Mouse (Mus musculus): ENCODE measurements around the gene Pop4.
"Not testable (repeated sequence)": the region's sequence is repeated elsewhere in the genome, so short reads cannot be mapped to it uniquely, and the experiment has no call there.

Gene Pop4

DNA sequence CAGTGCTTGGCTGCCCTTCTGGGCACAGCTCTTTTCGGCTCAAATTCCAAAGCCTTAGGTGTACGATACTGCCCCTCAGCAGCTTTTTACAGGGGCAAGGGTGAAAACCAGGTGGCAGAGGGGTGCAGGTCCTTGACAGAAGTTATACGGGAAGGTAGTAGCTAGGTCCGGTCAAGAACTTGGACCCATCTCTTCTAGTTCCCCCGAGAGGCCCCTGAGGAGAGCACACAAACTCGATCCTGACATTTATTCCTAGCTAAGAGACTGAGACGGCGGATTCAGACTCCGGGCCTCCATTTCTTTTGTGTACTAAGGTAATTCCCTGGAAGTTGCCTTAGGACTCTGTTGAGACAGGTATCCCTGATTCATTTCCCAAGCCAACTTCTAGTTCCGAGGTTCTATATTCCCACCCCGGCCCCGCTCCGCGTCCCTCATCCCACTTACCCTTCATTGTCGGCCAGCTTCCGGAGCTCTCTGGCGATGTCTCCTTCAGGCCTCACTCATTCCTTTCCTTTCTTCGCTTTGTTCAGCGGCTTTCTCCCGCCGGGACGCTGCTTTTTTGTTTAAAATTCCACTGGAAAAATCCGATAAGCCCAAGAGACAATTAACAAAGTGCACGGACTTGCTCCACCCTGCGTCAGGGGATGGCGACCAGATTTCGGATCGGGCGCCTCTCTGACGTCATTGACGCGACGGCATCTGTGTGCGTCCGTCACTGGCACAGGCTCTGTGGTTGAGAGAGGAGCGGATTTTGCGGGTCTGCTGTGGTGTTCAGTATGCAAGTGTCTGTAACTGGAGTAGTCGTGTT lies at the start of gene Pop4:
Gene Pop4, minus strand, starts transcription at position 721 of the 808 bp plus-strand sequence.
- peak; percentile 89 for DNase-seq

DNA sequence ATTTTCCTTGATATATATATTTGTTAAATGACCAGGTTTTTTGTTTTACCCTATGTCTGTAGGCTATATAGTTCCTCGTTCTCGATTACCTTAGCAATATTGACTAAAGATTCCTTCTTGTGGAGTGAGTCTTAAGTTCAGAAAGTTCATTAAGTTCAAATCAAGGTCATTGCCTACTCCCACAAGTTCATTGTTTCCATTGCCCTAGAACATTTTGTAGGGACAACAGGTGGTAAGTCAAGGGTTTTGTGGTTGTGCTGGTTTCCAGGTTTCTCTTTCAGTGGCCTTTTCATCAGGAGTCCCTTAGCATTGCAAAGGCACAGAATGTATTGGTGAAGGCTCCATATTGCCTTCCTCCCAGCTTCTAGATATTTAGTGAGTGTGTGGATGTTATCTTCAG lies 49.4 kb upstream of the Pop4 start:
- no peak for DNase-seq

DNA sequence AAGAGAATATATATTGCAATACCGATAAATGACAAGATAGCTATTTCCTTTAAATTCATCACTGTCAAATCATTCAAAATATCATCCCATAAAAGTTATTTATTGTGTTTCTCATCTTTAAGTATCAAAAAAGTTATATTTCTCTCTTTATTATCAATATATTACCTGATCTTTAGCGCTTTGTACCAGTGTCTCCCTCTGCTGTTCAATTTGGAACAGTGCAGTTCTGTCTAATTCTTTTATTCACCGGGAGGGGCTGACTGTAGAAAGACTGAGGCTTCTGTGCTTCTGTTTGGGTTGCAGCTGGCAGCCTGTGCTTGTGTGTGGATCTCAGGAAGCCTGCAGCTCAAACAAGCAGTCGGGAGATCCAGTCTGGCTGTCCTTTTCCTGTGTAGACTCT lies 11.0 kb upstream of the Pop4 start:
- not testable (repeated sequence) for DNase-seq

DNA sequence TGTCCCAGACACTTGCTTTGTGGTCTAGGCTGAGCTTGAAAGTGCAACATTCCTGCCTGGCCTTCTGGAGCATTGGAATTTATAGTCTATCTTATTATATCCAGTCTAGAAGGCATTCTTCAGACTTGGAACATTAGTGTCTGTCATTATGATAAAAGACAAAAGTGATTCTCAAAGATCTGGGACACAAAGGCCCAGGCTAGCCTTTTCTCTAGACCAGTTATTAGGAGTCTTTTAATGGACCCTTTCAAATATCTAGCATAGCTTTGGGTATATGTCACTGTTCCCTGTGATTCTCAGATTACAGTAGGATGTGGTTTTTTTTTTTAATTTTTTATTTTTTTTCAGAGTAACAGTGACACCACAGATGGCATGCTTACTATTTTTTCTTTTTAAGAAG lies 1.3 kb upstream of the Pop4 start:
- DNase-seq, result no peak

DNA sequence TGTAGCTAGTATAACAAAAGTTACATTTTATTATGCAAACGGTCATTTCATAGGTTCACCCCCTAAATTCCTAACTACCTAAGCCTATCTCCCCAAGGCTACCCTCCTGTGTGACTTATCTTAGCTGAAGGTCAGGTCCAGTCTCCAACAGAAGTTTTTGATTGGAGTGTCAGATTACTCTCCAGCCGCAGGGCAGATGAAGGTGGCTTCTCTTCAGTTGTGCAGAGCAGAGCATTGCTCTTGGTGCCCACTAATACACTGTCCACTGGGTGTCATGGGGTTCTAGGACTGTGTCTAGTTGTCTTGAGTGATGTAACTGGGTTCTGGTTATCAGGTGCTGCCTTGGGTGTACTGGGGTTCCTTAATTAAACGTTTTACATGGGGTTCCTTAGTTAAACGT lies 636 bp upstream of the Pop4 start:
- no peak for DNase-seq

DNA sequence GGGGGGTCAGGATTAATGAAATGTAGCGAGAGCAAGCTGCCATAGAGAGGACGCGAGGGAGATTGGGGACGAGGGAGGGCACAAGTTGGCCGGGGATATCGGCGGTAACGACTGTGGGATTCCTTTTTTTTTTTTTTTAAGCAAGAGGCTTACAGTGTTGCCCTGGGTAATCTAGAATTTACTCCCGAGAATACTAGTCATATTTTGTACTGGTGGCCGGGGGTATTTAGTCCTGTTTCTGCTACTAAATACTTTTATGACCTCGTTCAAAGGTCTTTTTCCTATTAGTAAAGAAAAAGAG lies 238 bp upstream of the Pop4 start:
- no peak for DNase-seq

DNA sequence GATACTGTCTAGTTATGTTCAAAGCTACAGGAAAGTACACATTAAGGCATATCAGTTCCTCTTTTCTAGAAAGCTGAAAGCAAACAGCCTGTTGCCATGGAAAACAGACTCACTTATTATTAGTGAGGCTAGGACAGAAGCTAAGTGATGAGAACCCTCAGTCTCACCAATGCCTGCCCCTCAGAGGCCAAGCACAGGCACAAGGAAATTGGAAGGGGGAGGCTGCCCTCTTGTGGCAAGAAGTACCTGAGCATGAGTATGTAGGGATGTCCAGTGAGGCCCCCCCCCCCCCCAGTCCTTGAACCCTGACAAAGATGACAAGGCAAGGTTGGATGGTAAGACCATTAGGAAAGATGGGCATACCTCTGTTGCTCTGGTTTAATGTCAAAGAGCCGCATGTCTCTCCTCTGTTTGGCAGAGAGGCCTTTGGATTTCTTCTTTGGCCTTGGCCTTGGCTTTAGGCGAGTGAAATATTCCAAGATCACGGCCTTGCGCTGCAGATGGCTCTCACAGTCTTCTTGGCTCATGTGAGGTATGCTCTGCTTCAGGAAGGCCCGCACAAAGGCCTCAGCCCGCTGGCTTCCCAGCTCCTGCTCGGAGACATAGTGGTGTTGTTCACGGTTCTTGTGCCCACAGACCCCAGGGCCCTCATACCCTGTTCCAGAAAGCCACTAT lies 4.1 kb downstream of the Pop4 start:
- peak; percentile 80 for DNase-seq

DNA sequence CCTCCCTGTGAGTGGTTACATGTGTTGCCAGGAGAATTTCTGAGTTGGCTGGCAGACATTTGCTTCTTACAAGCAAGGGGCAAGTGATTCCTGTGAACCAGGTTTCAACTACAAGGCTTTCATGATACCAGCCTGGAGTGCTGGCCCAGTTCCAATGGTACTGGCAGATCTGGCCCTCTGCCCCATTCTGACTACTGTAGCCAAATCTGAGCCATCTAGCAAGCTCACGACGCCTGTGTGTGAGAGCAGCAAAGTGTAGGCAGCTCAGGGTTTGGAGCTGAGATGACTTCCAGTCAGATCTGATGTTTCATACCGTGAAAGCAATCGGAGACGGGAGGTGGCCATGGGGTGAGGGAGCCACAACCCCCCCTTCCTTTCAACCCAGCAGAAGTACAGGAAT lies 8.8 kb downstream of the Pop4 start:
- peak; percentile 81 for DNase-seq

DNA sequence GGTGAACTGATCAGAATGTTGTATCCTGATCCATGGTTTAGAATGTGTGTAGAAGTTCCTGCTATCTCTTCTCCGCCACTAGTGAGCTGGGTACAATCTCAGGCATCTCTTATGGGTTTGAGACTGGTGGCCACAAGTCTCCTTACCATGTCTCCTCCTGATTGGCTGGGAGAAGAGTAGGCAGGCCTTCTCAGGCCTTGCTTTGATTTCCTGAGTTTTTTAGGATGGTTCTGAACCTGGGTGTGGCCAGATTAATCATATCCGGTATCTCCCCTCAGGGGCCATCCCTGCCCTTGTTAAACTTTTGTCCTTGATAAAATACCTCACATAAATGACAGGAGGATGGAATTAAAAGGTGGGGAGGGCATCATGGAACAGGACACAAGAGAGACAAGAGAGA lies 11.6 kb downstream of the Pop4 start:
- no peak for DNase-seq

DNA sequence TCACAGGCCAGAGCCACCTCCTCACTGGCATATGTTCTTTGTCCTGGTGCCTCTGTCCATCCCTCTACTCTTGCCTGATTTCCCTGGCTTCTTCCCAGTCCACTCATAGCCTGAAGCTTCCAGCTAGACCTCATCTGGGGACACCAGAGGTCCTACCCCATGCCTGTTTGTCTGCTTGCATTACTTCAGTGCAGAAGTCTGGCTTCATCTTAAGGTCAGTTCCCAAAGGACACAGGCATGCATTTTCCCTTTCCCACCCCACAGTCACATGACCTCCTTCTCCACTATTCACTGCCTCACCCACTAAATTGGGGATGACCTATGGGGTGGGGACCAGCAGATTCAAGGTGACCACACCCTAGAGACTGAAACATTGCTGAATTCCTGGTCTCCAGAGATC lies 17.8 kb downstream of the Pop4 start:
- no peak for DNase-seq

DNA sequence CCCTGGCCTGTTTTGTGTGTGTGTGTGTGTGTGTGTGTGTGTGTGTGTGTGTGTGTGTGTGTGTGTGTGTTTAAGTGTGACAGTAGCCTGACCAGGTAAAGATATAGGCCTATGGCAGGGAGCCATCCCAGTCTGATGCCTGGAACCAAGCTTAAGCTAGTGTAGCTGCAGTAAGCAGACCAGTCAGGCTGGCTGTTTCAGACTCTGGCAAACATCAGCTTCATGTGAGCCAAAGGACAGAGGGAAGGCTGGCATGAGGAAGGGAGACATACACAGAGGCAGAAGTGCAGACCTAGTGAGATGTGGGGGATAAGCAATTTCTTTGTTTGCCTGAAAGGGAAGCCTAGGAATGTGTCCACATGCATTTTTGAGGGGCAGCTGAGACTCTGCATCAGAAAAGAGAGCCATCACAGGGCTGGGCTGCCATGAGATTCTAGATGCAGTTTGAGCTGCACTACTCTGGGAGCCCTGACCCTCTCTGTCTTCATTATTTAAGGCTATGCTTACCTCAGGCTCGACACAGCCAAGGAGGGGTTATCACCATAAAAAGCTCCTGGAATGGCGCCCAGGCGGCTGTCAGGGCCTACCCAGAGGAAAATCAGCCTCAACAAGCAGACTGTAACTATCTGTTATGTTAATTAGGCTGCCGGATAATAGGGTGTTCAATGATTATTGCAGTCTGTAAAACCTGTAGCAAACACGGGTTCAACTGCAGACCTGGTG lies 19.6 kb downstream of the Pop4 start:
- DNase-seq, result no peak

DNA sequence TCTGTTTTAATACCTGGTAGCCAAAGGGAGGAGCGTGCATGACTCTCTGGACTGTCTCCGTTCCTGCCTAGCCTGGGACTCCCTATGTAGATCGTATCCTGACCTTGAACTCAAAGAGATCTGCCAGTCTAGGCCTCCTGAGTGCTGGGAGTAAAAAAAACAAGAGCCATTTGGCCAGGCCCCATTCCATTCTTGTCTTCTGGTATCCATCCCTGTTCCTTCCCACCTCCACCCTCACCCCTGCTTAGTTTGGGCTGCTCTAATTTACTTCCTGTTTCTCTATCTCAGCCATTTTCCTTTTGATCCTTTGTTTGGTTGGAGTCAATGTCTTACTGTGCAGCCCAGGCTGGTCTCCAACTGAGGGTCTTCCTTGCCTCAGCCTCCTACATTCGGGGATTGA lies 28.8 kb downstream of the Pop4 start:
- DNase-seq, result no peak

DNA sequence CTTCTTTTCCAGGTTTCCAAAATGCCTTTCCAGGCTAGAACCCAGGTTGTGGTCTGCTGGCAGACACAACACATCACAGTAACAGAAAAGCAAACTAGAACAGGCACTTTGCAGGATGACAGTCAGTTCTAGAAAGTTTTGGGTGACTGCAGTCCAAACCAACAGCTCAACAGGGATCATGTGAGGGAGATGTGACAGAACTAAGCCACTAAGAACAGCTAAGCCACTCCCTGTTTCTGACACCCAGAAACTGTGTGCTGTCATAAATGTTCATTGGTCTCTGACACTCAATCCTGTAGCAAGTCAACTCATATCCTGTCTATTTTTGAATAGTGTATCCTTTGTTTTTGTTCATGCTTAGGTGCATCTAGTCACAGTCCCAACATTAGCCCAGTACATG lies 34.1 kb downstream of the Pop4 start:
- DNase-seq, result no peak

DNA sequence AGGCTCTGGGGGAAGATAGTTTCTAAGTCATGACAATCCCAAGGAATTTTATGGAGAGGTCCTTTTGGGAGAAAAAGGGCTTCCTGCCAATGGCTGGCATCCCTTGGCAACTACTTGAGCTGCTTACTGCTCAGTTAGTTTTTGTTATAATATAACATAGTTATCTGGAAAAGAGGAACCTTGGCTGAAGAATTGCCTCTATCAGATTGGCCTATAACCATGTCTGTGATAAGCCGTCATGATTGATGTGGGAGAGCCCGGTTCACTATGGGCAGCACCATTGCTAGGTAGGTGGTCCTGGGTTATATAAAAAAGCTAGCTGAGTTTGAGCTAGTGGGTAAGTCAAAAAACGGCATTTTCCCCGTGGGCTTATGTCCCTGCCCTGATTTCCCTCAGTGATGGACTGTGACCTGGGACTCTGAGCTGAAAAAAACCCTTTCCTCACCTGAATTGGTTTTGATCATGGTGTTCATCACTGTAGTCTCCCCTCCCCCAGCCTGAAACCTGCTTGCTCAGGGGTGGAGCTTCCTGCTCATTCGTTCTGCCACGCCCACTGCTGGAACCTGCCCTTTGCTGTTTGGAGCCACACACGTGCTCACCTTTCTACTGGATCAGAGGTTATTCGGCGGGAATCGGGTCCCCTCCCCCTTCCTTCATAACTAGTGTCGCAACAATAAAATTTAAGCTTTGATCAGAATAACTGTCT lies 34.7 kb downstream of the Pop4 start:
- peak; percentile 9 for DNase-seq

DNA sequence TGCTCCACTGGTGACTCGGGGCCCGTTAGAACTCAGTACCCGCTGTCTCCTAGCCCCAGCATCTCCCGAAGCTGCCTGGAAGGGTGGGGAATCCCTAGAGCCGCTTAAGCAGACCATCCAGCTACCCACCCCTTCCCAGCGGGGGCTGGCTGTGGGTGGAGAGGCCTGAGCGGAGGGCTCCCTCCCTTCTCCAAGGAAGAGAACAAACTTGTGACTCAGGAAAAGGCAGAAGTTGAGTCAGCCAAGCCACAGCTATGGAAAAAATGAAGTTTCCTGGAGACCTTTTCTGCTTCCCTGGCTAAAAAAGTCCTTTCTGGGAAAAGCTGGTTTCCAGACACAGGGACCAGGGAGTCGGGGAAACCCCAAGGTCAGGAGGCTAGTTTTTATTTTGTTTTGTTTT lies 40.9 kb downstream of the Pop4 start:
- DNase-seq, result peak; percentile 22

DNA sequence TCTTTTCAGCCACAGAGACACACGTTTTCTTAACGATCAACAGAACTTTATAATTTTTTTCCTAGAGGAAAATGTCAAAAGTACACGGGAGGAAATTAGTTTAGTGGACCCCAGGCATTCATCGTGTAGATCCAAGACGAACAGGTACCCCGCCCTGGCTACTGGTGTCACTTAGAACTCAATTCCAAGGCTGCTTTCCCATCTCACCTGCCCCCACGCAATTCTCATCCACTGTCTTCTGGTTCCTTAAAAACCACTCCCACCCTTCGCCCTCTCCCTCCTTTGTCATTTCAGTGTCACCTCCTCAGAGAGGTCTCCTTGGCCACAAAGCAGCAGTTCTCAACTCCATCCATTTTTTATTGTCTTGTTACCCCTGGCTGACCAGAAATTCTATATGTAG lies 42.9 kb downstream of the Pop4 start:
- no peak for DNase-seq

DNA sequence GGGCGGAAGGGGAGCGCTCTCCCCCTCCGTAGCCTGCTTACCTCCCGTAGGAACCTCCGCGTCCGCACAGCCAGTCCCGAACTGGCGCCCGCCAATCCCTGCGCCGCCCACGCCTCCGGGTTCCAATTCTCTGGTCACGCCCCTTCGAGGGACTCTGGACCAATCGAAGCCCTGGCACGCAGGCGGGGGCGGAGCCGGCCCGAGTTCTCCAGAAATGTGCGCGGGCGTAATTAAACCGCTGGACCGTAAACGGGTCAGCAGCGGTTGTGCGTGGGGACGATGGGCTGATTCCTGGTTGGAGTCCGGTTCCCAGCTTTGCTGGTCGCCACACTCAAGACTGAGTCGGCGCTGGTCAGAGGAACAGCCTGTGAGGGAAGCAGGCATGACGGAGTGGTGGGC lies 43.3 kb downstream of the Pop4 start, which contains the start of gene Plekhf1:
Gene Plekhf1, minus strand, starts transcription at position 117 of the 399 bp plus-strand sequence.
- DNase-seq, result peak; percentile 96

DNA sequence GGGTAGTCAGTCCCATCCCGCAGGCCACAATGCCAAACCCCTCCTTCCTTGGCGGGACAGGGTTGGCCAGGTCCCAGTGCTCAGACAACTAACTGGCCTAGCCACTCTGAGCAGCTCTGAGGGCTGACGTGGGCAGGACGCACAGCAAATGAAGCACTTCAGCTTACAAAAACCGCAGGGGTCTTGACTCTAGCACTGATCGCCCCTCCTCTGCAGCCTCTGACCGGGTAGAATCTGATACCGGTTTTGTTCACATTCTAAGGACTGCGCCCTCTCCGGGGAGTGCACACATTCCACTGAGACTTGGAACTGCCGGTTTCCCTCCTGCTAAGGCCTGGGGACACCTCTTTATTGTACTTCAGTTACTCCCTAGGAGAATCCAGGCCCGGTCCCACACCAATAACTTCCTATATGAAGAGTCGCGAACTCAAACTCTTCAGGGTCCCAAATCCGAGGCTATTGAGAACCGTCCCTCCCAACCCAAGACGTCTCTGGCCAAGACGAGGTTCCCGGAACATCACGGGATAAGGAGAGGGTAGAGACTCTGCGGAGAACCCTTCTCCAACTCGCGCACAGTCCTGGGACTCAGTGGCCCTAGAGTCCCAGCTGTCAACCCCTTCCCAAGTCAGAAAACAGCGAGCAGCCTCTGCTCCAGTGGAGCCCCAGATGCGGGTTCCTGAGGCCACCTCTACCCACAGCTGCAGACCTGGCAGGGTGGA lies 43.9 kb downstream of the Pop4 start:
- DNase-seq, result peak; percentile 95

DNA sequence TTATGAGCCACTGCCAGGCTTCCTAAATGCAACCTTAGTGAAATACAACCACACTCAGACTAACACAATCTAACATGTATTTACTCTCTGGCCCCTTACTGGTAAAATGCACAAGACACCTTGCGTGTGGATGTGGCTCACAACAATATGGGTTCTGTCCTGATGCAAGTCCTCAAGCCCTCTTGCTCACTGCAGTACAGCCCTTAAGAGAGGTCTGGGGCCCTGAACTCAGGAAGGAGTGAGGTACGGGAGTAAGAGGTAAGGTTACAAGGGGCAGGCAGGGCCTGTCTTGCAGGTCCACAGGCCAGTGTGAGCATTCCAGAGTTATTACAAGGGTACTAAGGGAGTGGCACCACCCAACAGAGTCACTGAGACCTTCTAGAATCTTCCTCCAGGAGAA lies 45.0 kb downstream of the Pop4 start:
- peak; percentile 58 for DNase-seq

DNA sequence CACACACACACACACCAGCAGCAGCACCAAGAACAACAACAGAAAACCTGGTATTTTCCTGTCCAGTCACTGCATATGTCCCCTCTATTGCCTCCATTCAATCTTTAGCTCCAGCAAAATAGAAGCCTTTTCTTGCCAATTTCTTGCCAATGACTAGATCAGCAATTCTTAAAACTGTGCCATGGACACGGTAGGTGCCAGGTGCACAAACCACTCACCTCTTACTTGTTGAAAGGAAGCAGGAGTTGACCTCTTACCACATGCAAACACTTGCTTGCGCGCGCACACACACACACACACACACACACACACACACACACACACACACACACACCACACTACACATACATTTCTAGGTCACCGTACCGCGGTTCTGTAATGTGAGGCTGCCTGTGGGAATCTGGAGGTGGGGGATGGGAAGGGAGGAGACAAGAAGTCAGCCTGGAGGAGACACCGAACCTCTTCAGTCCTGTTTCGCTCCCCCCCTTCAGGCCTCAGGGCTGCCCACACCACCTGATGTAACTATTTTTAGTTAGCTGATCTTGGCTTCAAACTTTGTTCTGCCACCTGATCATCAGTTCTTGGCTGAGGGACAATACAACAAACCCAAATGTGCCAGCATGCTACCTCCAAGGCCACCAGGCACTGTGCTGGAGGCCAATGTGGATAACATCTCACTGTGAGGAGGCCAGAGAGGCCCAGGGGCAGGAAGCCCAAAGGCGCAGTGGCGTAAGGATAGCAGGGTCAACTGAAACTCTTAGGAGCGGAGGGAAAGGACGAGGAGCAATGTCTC lies 46.5 kb downstream of the Pop4 start:
- peak; percentile 96 for DNase-seq

DNA sequence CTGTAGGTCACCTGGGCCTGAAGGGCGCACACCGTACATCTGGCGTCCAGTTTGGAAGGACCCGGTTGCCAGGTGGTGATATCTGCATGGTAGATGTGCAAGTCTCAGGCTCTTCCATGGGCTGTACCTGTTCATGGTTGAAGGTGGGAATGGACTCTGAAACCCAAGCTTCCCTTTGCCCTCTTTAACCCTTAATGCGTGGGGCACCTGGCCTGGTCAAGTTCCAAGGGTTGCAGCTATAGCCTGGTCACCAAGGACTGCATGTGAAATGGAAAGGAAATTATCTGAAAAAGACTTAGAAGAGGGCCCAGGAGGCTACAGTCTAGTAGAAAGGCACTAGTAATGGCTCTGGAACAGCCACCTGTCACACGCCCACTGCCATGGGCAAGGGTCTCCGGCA lies 50.4 kb downstream of the Pop4 start:
- no peak for DNase-seq

DNA sequence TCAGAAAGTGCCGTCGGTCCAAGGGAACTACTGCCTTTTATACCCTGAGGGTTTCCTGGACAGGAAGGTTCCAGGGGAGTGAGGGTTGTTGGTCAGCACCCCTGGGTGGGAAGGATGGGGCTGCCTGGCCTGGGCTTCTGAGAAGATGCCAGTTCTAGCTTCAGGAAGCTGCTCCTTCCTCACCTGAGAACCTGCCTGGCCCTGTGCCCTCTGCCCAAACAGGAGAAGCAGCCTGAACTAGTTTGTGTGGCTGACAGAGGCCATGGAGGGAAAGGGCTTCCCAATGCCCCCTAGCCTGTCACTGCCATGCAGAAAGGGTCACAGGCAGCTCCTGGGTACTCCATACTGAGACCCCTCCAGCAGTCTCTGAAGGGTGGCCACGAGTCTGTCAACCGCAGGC lies 51.7 kb downstream of the Pop4 start:
- DNase-seq, result peak; percentile 46

Measured in cerebellum, adult 9-10 months (tissue).